Mouse (Mus musculus): Measurements from ENCODE around the gene Cecr2. TPM values are rescaled to one million over a fixed set of nuclear protein-coding genes. Genes with fewer than 3 reads are reported as not detected.
"Not testable (repeated sequence)": the region's sequence is repeated elsewhere in the genome, so short reads cannot be mapped to it uniquely, and the experiment has no call there.

Gene Cecr2
- total RNA-seq, 2 experiments from 2014 or later, result 14.2 to 14.8 TPM

GRCm38 (mm10) chr6:120773763-120774162 is 107.6 kb downstream of the Cecr2 start:
- DNase-seq, result no peak

- no peak for DNase-seq
Observed at GRCm38 (mm10) chr6:120776286-120776685, 110.1 kb downstream of the Cecr2 start.

DNA sequence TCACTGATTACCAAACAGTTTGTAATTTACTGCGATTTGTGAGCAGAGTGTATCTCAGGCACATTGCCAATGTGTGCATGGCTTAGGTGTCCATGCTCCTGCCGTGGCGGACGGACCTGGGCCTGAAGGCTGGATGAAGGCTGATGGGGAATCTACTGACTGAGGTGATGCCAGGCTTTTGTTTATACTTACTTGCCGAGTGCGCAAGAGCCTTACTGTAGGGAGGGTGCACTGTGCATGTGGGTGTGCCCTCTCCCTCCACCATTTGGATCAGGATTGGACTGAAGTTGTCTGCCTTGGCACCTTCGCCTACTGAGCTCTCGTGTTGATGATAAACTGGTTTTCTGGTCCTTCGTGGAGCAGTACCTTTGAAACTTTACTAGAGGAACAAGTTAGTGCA is 111.4 kb downstream of the Cecr2 start:
- DNase-seq, result no peak

DNA sequence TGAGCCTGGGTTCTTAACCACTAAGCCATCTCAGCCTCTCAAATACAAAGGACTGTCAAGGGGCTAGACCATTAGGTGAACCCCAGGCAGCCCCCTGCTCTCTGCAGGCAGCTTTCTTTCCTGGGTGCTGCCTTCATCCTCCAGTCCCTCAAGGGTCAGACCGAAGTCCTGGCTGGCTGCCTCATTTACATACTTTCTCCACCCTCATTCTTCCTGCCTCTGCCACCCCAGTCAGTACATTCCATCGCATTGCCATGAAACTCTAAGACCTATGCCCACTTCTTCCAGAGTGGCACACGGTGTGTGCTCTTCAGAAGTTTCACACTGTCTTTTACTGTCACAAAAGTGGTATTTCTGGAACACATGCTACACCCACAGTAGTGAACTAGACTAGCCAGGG is 112.1 kb downstream of the Cecr2 start:
- no peak for DNase-seq

- DNase-seq, result no peak
Observed at GRCm38 (mm10) chr6:120782948-120783347, 116.8 kb downstream of the Cecr2 start.

DNA sequence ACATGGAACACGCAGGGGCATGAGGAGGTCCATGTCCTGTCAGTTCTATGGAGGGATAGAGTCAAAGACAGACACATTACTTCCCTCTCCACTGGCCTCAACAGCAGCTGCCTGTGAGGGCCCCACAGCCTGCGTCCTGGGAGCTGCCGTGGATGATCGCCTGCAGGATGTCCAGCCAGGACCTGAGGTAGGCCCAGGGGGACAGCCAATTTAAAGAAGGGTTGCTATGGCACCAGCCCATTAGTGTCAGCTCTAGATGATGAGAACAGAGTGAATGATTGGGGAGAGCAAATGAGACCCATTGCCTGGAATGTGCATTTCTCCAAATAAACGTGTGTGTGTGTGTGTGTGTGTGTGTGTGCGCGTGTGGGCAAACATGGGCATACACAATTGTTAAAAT is 118.2 kb downstream of the Cecr2 start:
- DNase-seq, result no peak

DNA sequence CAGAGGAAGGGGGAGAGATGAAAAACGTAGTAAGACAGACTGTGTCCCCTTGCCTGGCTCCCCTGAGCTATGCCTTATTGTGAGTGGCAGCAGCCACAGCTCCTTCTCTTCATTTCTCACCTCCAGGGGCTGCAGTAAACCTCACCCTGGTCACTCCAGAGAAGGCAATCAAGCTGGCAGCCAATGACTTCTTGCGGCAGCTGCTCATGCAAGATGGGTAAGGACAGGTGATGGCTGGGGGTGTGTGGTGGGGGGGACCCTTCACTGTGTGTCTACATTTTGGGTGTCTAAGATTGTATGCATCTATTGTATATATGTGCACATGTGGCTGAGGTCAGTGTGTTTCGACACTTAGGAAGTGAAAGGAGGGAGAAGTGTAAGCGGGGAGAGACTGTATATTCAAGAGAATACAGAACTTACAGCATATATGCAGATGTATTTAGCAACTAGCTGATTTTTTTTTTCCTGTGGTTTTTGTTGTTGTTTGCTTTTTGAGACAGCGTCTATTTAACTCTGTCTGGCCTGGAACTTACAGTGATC is 122.0 kb downstream of the Cecr2 start:
- DNase-seq, result no peak

DNA sequence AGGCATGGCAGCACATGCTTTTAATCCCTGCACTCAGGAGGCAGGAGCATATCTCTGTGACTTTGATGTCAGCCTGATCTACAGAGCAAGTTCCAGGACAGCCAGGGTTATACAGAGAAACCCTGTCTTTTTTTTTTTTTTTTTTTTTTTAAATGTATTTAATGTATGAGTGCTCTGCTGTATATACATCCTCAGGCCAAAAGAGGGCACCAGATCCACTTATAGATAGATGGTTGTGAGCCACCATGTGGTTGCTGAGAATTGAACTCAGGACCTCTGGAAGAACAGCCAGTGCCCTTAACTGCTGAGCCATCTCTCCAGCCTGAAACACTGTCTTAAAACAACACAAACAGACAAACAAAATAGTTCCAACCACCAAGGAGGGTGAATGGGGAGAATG is 122.7 kb downstream of the Cecr2 start:
- DNase-seq, result no peak

DNA sequence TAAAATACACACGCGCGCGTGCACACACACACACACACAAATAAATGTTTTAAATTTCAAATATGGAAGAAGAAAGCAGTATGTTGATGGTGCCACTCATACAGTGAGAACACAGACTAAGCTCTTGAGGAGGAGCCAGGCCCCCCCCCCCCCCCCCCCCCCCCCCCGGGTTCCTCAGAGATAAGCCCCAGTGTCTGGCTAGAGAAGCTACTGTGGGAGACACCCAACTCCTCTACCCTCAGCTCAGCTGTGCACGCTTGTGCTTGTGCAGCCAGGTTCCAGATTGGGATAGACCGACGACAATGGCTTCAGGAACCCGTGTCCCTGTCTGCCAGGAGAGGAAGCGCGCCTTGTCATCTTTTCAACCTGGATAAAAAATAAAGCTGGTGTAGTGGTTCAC is 124.0 kb downstream of the Cecr2 start:
- DNase-seq, result no peak

- no peak for DNase-seq
Observed at GRCm38 (mm10) chr6:120790717-120791116, 124.5 kb downstream of the Cecr2 start.

GRCm38 (mm10) chr6:120792947-120793346 is 126.8 kb downstream of the Cecr2 start:
- DNase-seq, result peak in 1 of 2 experiments; percentile 51

DNA sequence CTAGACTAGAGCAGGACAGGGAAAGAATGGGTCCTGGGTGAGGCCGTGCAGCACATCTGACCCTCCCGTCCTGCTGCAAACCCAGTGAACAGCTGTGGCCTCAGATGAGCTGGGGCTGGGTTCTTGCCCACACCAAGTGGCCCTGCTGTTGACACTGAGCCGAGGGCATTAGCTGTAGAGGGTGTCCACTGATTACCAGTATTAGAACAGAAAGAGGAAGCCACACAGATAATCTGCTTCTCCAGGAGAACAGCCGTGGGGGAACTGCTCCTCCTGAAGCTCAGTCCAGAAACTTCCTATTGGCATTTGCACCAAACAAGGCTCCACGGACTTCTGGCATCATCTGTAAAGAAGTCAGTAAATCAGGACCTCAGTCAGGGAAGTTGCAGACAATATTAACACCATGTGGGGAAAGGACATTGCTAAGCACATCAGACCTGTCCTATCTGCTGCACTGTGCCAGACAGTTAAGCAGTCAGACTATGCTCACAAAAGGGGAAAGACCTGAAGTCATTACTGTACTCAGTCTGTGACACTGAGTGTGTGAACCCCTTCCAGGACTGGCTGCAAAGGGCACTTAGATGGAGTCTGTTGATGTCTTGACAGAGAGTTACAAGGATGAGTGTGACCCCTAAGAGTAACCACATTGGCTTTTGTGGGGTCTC is 129.4 kb downstream of the Cecr2 start:
- no peak for DNase-seq

DNA sequence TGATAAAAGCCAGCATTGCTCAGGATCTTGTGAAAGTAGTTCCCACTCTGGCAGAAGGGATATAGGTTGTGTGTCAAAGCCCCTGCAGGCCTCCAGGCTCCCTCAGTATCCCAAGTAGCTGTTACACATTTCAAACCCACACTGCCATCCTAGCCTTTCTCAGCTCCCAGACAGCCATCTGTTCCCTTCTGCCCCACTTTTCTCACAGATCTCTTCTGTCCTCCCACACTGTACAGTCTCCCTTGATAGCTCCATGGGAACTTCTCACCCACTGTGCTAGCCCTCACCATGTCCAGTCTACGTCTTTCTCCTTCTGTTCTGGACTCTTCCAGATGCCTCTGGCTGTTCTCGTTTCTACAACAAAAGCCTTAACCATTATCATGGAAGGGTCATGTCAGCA is 129.9 kb downstream of the Cecr2 start:
- no peak for DNase-seq

GRCm38 (mm10) chr6:120798019-120798418 is 131.8 kb downstream of the Cecr2 start:
- no peak for DNase-seq

DNA sequence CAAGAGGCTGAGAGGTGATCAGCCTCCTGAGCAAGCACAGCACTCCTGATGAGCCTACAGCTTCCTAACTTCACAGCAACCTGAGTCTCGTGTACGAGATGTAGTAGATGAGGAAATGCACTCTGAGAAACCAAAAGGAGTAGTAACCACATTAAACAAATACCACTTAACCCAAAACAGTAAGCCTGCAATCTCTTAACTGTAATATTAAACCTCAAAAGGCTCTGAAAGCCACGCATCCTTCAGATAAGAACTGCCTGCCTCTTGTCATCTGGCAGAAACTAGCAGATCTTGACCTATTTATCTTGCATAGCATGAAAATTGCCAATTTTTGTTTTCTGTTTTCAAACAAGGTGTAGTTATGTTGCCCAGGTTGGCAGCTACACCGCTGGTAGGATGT is 132.7 kb downstream of the Cecr2 start:
- DNase-seq, result no peak

DNA sequence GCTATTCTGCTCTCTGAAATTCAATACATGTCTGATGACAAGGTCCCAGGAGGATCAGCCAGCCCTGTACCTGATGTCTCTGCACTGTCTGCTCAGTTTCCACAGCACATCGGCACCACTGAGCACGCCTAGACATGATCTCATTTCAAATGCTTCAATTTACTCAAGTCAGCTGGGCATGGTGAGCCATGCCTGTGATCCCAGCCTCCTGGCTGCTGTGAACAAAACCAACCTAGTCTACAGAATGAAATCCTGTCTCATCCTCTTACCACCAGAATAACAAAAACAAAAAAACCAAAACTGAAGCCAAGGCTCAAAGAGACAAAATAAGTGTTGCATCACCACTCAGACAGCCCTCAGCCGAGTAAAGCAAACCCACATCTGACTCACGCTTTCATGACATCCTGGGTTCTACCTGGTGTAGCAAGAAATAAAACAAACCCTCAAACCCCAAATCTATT is 133.4 kb downstream of the Cecr2 start:
- no peak for DNase-seq

DNA sequence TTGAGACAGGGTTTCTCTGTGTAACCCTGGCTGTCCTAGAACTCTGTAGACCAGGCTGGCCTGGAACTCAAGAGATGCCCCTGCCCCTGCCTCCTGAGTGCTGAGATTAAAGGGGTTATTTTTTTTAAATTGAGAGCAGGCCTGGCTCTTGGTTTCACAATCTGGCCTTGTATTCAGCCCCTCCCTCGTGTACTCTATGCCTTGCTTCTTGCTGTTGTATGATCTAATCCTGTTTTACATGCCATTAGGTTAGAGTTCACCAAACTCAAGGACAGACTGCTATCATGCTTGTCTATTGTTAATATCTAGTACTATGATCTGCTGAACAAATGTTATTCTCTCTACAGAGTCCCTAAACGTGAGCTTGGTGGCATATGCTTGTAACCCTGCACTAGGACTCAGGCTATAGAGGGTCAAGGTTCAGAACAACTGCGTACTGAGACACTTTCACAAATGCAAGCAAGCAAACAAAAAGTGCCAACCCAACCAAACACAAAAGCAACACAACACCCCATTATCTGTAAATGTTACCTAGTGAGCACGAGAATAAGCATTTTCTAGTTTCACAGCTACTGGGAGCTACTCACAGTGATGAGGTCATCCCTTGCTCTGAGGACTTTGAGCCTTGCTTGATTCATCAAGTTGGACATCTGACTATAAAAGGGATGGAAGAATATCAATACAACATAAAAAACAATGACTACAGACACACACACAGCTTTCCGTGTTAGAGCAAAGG is 141.0 kb downstream of the Cecr2 start:
- no peak for DNase-seq

DNA sequence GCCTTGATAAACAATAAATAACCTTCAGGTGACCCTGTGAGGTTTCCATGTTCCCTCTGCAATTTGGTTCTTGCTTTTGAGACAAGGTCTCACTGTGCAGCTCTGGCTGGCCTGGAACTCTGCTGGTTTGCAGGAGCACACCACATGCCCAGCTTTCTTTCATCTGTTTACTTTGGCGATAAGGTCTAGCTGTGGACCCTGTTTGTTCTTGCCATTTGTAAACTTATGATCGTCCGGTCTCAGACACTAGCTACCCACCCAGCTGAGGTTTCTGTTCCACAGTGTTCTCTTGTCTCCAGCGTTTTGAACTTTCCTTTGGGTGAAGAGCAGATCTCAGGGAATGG is 141.5 kb downstream of the Cecr2 start:
- no peak for DNase-seq

DNA sequence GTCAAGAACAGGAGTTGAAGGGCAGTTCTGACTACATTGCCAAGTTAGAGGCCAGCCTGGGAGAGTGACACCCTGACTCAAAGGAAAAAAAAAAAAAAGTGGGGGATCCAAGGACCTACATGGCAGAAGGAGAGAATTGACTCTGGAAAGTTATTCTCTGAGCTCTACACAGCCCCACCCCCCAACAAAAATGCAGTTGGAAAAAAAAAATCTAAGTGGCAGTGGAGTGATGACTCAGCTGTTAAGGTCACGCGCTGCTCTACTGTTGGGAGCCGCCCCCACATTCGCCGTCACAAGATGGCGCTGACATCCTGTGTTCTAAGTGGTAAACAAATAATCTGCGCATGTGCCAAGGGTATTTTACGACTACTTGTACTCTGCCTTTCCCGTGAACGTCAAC is 145.8 kb downstream of the Cecr2 start:
- DNase-seq, result not testable (repeated sequence)

DNA sequence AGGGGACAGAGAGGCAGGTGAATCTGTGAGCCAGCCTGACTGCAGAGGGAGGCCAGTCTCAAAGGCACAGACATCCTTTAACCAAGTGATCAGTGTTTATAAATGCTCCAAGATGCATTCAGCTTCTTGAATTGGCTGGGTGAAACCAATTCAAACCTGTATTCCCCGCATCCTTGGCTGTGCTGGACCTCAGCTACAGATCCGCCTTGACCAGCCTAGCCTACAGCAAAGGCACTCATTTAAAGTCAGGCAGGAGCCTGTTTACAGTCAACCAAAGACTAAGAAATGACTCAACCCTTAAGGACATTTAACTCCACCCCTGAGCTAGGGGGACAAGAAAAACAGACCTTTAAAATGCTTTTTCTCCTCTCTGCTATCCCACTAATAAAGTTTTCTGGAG is 153.1 kb downstream of the Cecr2 start:
- DNase-seq, result no peak

DNA sequence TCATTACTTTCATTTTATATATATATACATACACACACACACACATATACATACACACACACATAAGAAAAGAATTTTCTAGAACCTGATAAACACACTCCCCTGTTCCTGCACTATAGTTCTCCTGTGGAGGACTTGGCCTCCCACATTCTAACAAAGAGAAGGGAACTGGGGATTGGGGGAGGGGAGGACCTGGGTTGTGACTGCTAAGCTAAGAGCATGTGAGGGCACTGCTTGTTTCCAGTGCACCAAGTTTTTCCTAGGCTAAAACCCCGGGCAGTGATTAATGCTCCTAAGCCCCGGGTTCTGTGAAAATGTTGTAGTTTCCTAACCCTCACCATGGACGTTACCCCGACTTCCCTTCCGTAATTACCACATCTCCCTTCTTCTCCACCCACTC is 154.0 kb downstream of the Cecr2 start:
- no peak for DNase-seq
